Mouse (Mus musculus) brain, embryonic 14.5 days (tissue): ENCODE results near the gene Thbs4.

Experiments used
- CTCF ChIP-seq: fragments of 200-500 bp; IDR thresholded peaks from 2 replicates; pipeline ENCODE4 v1.5.1; 2012; ENCODE audit warnings: inconsistent platforms, mild to moderate bottlenecking, moderate library complexity, borderline replicate concordance; ENCODE audit not compliant: insufficient read depth, insufficient read length; ENCODE audit errors: extremely low read depth
- POLR2A ChIP-seq: fragments of 200-500 bp; IDR thresholded peaks from 2 replicates; pipeline ENCODE4 v1.6.1; 2012; ENCODE audit warnings: mild to moderate bottlenecking, inconsistent platforms, borderline replicate concordance; ENCODE audit not compliant: poor library complexity, insufficient read depth, insufficient read length, severe bottlenecking; ENCODE audit errors: extremely low read depth

DNA sequence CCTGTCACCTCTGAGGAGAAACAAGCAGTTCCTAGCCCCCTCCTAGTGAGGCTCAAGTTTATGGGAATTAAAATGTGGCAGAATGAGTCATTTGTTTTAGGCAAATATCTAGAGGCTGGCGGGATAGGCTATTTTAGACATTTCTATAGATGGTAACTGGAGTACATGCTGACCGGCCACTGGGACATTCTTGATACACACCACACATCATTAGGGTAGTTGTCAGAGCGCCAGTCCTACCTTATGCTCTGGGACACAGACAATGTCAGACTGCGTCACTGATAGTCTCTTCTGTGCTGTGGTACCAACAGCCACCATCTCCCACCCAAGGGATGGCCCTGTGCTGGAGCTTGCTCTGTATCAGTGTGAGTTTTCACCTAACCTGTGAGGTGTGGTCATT is 35.5 kb downstream of the Thbs4 start:
- TF ChIP-seq CTCF (no peak), POLR2A (no peak)
